Mouse (Mus musculus) telencephalon, adult 2 months (tissue): ENCODE measurements around the gene Tax1bp3.
A peak's percentile ranks its signal among the peaks of the same experiment; 100 is the strongest.

Source experiments
- DNase-seq: peaks from one replicate; pipeline ENCODE4 v3.0.0-alpha.2; 2011; ENCODE audit warnings: low read depth, low spot score

The Tax1bp3 gene

GRCm38 (mm10) chr11:73228881-73229280 is 52.0 kb downstream of the Tax1bp3 start:
- DNase-seq, result no peak

- no peak for DNase-seq
Observed at GRCm38 (mm10) chr11:73230081-73230480, 53.2 kb downstream of the Tax1bp3 start.

GRCm38 (mm10) chr11:73232513-73232912 is 55.6 kb downstream of the Tax1bp3 start:
- peak; percentile 4 for DNase-seq
